Mouse (Mus musculus) C2C12 (cell line): ENCODE results near the gene Mecom.

Source experiments
- CTCF ChIP-seq: IDR thresholded peaks from one replicate; pipeline ENCODE4 v1.5.1; 2011; ENCODE audit not compliant: control insufficient read depth, insufficient read depth, insufficient read length
- USF1 ChIP-seq: IDR thresholded peaks from one replicate; pipeline ENCODE4 v1.6.1; 2011; ENCODE audit warnings: low read depth, mild to moderate bottlenecking, control low read depth, moderate library complexity

GRCm38 (mm10) chr3:30457975-30458678, 89.7 kb downstream of the Mecom start:
- TF ChIP-seq CTCF = no peak
- no peak for TF ChIP-seq USF1
